Mouse (Mus musculus) induced T-regulatory cell, adult 2 months (primary cell): ENCODE data around the gene Gm21748.
"Not testable (repeated sequence)": the region's sequence is repeated elsewhere in the genome, so short reads cannot be mapped to it uniquely, and the experiment has no call there.

Source experiments
- DNase-seq: peaks from one replicate; pipeline ENCODE4 v3.0.0-alpha.2; 2012; ENCODE audit warnings: low read depth

Gm21748 gene

DNA sequence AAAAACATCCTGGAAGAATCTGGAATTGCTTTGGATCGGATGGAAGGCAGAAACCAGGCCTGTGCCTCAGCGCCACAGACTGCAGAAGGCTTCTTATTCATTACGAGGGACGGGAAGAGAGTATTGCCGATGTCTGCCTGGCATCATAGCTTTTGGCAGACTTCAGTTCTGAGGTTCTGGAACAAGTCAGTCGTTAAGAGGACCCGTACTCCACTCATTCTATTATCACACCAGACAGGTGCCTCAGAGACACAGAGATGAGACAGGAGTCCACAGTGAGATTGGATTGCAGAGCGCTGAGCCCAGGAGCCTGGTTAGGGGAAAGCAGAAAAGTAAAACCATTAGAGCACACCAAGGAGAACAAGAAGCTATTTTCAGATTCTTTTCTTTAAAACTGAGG is at the start of gene Gm21748:
TSS of gene Gm21748 (minus strand) at position 101 of the 400 bp plus-strand sequence.
- DNase-seq: not testable (repeated sequence)
